Mouse (Mus musculus) forebrain, embryonic 11.5 days (tissue): Measurements from ENCODE around the gene P2rx6. TPM values are rescaled to one million over a fixed set of nuclear protein-coding genes. Genes with fewer than 3 reads are reported as not detected.

Source experiments
- ATAC-seq: fragments of 200-750 bp; cut with Nextera tagmentation; replicated peaks from 2 replicates; pipeline ENCODE4 v1.8.0; 2017; ENCODE audit warnings: moderate TSS enrichment; ENCODE audit not compliant: low FRiP score
- DNase-seq: peaks from one replicate; pipeline ENCODE4 v3.0.0-alpha.2; 2017; ENCODE audit warnings: low spot score
- H3K27ac ChIP-seq: fragments of 300-500 bp; sonication (generic); 2 replicates; pipeline ENCODE4 v1.5.1; 2014; ENCODE audit warnings: low read depth, low read length
- H3K27me3 ChIP-seq: fragments of 300-500 bp; sonication (generic); 2 replicates; pipeline ENCODE4 v1.6.1; 2014; ENCODE audit warnings: mild to moderate bottlenecking, low read length, mixed read lengths; ENCODE audit not compliant: control insufficient read depth, insufficient read depth
- H3K36me3 ChIP-seq: fragments of 300-500 bp; sonication (generic); 2 replicates; pipeline ENCODE4 v1.6.1; 2014; ENCODE audit warnings: mild to moderate bottlenecking, low read length, moderate library complexity, mixed read lengths; ENCODE audit not compliant: control insufficient read depth, insufficient read depth
- H3K4me1 ChIP-seq: fragments of 300-500 bp; sonication (generic); replicated peaks from 2 replicates; pipeline ENCODE4 v1.6.1; 2014; ENCODE audit warnings: low read length, mixed read lengths; ENCODE audit not compliant: control insufficient read depth, insufficient read depth
- H3K4me2 ChIP-seq: fragments of 300-500 bp; sonication (generic); 2 replicates; pipeline ENCODE4 v1.6.1; 2014; ENCODE audit warnings: low read depth, mild to moderate bottlenecking, low read length, moderate library complexity, mixed read lengths; ENCODE audit not compliant: severe bottlenecking
- H3K4me3 ChIP-seq: fragments of 300-500 bp; sonication (generic); 2 replicates; pipeline ENCODE4 v1.5.1; 2014; ENCODE audit warnings: low read depth, low read length
- H3K9ac ChIP-seq: fragments of 300-500 bp; sonication (generic); 2 replicates; pipeline ENCODE4 v1.6.1; 2014; ENCODE audit warnings: low read length
- H3K9me3 ChIP-seq: fragments of 300-500 bp; sonication (generic); 2 replicates; pipeline ENCODE4 v1.6.1; 2016; ENCODE audit warnings: low read length, mixed read lengths; ENCODE audit not compliant: control insufficient read depth
- WGBS: fragments of 180-500 bp; shearing (Covaris S2); extraction: QIAGEN DNeasy Blood & Tissue Kit; methylation state at CpG from one replicate; pipeline ENCODE4 v1.1.7; 2014; 5-methylcytosine and 5-hydroxymethylcytosine counted together
- polyA plus RNA-seq: library from polyadenylated mRNA; unstranded; fragments of >200 nt; fragmentation: Nextera tagmentation; extraction: Ambion mirVana; gene quantifications from 2 replicates; pipeline ENCODE4 v1.2.1, GENCODE M21; 2014

Gene P2rx6
- polyA plus RNA-seq, 1 experiment from 2014 or later, result 0.75 TPM

DNA sequence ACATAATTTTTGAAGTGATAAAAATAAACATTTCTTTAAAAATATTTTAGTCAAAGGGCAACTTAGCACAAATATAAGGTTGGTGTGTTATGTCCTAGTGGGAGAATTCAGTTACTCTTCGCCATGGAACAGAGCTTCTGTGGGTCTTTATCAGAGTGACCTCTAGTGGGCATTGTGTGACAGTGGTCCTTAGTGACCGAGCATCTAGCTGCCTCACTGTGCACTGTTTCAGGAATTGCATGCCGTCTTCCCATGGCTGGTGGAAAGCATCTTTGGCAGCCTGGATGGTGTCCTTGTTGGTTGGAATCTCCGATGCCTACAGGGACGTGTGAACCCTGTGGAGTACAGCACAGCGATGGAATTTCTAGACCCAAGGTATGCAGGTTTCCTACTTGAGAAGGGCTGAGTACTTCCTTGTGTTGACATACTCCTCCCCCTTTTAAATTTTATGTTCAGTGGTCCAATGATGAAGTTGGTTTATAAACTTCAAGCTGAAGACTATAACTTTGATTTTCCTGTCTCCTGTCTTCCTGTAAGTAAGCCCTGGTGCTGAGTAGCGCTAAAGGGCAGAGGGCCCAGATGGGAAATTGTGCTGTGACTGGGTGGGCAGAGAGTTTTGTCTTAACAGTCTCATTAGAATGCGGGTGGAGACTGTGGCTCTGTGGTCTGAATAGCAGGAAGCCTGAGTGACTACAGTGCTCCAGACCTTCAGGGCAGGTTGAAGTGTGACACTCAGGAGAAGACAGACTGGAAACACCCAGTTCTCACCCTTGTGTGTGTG, 64.0 kb downstream of the P2rx6 start:
- no peaks in the 10 kb centered on the region for H3K4me1 ChIP-seq
- ATAC-seq (no peak), DNase-seq (no peak)
- no peak overlapping the region for H3K4me2 ChIP-seq
- H3K9ac ChIP-seq, result no peak overlapping the region
- H3K36me3 ChIP-seq, result peaks cover 3% of the 10 kb centered on the region; the same call in 1 of the 2 replicates
- H3K27ac ChIP-seq, result no peak overlapping the region
- H3K4me3 ChIP-seq, result no peak overlapping the region
- no peaks in the 10 kb centered on the region for H3K27me3 ChIP-seq
- WGBS, result 73% methylated on average over 8 of the region's 8 CpGs
- H3K9me3 ChIP-seq, result no peaks in the 10 kb centered on the region

GRCm38 (mm10) chr16:17626269-17626555, 64.5 kb downstream of the P2rx6 start:
- Histone ChIP-seq H3K4me1 (no peaks in the 10 kb centered on the region), H3K36me3 (peaks cover 3% of the 10 kb centered on the region; the same call in 1 of the 2 replicates), H3K9ac (no peak overlapping the region), H3K4me3 (no peak overlapping the region), H3K9me3 (no peaks in the 10 kb centered on the region), H3K27me3 (no peaks in the 10 kb centered on the region), H3K27ac (no peak overlapping the region), H3K4me2 (no peak overlapping the region)
- ATAC-seq, result no peak
- WGBS, result 94% methylated on average over 5 of the region's 5 CpGs
- DNase-seq, result no peak

Other genes with a start within 250 kb of the P2rx6 start
- 0.20 and 0.48 TPM in 2 replicates for gene Serpind1, start 230.5 kb upstream of the P2rx6 start, polyA plus RNA-seq
- 6.7 and 6.9 TPM in 2 replicates for gene Snap29, start 155.9 kb upstream of the P2rx6 start, polyA plus RNA-seq
- gene Pi4ka, start 155.6 kb upstream of the P2rx6 start, polyA plus RNA-seq, result 49.3 and 54.3 TPM in 2 replicates
- 96.7 and 102 TPM in 2 replicates for gene Crkl, start 109.9 kb upstream of the P2rx6 start, polyA plus RNA-seq
- 3.2 and 3.8 TPM in 2 replicates for gene Aifm3, start 72.3 kb upstream of the P2rx6 start, polyA plus RNA-seq
- 97.5 and 106 TPM in 2 replicates for gene Lztr1, start 53.2 kb upstream of the P2rx6 start, polyA plus RNA-seq
- 50.2 and 55.6 TPM in 2 replicates for gene Thap7, start 30.7 kb upstream of the P2rx6 start, polyA plus RNA-seq
- 0.12 and 0.57 TPM in 2 replicates for gene Lrrc74b, start 638 bp upstream of the P2rx6 start, polyA plus RNA-seq
- 3.1 and 4.0 TPM in 2 replicates for gene Slc7a4, start 21.3 kb downstream of the P2rx6 start, polyA plus RNA-seq
- 61.1 and 69.1 TPM in 2 replicates for gene Smpd4, start 57.5 kb downstream of the P2rx6 start, polyA plus RNA-seq
- gene Ccdc74a, start 84.6 kb downstream of the P2rx6 start, polyA plus RNA-seq, result 5.3 and 7.9 TPM in 2 replicates
- gene Med15, start 171.0 kb downstream of the P2rx6 start, polyA plus RNA-seq, result 48.1 and 50.9 TPM in 2 replicates
- 54.6 and 57.7 TPM in 2 replicates for gene Klhl22, start 197.7 kb downstream of the P2rx6 start, polyA plus RNA-seq
- gene Scarf2, start 235.4 kb downstream of the P2rx6 start, polyA plus RNA-seq, result 7.4 and 7.9 TPM in 2 replicates